24 mouse cellular contexts compared by ENCODE assay signal in genomic region chr12:54222036-54222760, GRCm38 (mm10).
"Had no signal": no experiment of that assay in that cellular context is flagged by ENCODE, and none has a peak within 500 bp of the region (broad histone marks: within the 10 kb centered on the region; RNA-seq: fewer than 3 reads in every experiment).

No protein-coding gene starts in this region.

- H3K4me1 ChIP-seq: heart, embryonic 10.5 days; heart, embryonic 12.5 days; hindbrain, embryonic 13.5 days; hindbrain, embryonic 15.5 days; kidney, embryonic 15.5 days; limb, embryonic 12.5 days; liver, embryonic 13.5 days had no signal

- H3K9ac ChIP-seq: heart, embryonic 12.5 days; hindbrain, embryonic 13.5 days; hindbrain, embryonic 15.5 days; kidney, embryonic 15.5 days; limb, embryonic 12.5 days; liver, embryonic 13.5 days had no signal

- H3K27ac ChIP-seq: gastrocnemius, adult 2 months; heart, embryonic 10.5 days; hindbrain, embryonic 13.5 days; hindbrain, embryonic 15.5 days; hindbrain, postnatal 0 days; kidney, embryonic 15.5 days; kidney, postnatal 0 days; limb, embryonic 10.5 days; limb, embryonic 12.5 days; liver, embryonic 13.5 days had no signal

- H3K36me3 ChIP-seq: heart, embryonic 10.5 days; heart, embryonic 12.5 days; hindbrain, embryonic 13.5 days; hindbrain, embryonic 15.5 days; kidney, embryonic 15.5 days; limb, embryonic 10.5 days; limb, embryonic 12.5 days; liver, embryonic 13.5 days had no signal

- H3K4me3 ChIP-seq: gastrocnemius, adult 2 months; heart, embryonic 10.5 days; heart, embryonic 12.5 days; hindbrain, embryonic 13.5 days; hindbrain, embryonic 15.5 days; kidney, embryonic 15.5 days; limb, embryonic 10.5 days; limb, embryonic 12.5 days; liver, embryonic 13.5 days had no signal

- DNase-seq: gastrocnemius, adult 2 months; gastrocnemius, postnatal 14 days; gastrocnemius, postnatal 36 days; heart, adult 18-20 months; heart, postnatal 10 days; kidney, adult 11 months; kidney, adult 2 months; kidney, adult 9 months; kidney, postnatal 14 days; kidney, postnatal 36 days; layer of hippocampus, adult 9-11 months; layer of hippocampus, postnatal 36 days; liver; liver, embryonic 13.5 days had no signal

- ATAC-seq: hindbrain, postnatal 0 days; intestine, embryonic 16.5 days had no signal

- H3K9me3 ChIP-seq: heart, embryonic 10.5 days; heart, embryonic 12.5 days; hindbrain, embryonic 13.5 days; hindbrain, embryonic 15.5 days; kidney, embryonic 15.5 days; limb, embryonic 10.5 days; limb, embryonic 12.5 days; liver, embryonic 13.5 days had no signal

- H3K27me3 ChIP-seq: heart, embryonic 12.5 days; hindbrain, embryonic 13.5 days; hindbrain, embryonic 15.5 days; limb, embryonic 12.5 days; liver, embryonic 13.5 days had no signal
